Mouse (Mus musculus) myocyte (in vitro differentiated cells): Measurements from ENCODE around the gene Draxin. TPM values are rescaled to one million over a fixed set of nuclear protein-coding genes. Genes with fewer than 3 reads are reported as not detected.

Experiments
- H3K27me3 ChIP-seq: one replicate; pipeline ENCODE4 v1.6.1; 2011; ENCODE audit not compliant: control insufficient read depth, insufficient read depth, insufficient read length
- H3K36me3 ChIP-seq: one replicate; pipeline ENCODE4 v1.6.1; 2011; ENCODE audit not compliant: control insufficient read depth, insufficient read depth
- H3K4me2 ChIP-seq: one replicate; pipeline ENCODE4 v1.6.1; 2011; ENCODE audit warnings: low read depth, control low read depth
- H3K4me3 ChIP-seq: one replicate; pipeline ENCODE4 v1.5.1; 2011; ENCODE audit warnings: mild to moderate bottlenecking, control low read depth, moderate library complexity
- H3K79me2 ChIP-seq: one replicate; pipeline ENCODE4 v1.6.1; 2011; ENCODE audit not compliant: control insufficient read depth, insufficient read depth
- H3ac ChIP-seq: one replicate; pipeline ENCODE4 v1.6.1; 2011; ENCODE audit not compliant: control insufficient read depth, insufficient read length
- CEBPB ChIP-seq: IDR thresholded peaks from 2 replicates; pipeline ENCODE4 v1.6.1; 2011; ENCODE audit warnings: mild to moderate bottlenecking, moderate library complexity; ENCODE audit not compliant: poor library complexity, insufficient read depth, severe bottlenecking
- E2F4 ChIP-seq: IDR thresholded peaks from one replicate; pipeline ENCODE4 v1.6.1; 2011; ENCODE audit warnings: mild to moderate bottlenecking, control low read depth, moderate library complexity; ENCODE audit not compliant: insufficient read depth
- MAX ChIP-seq: IDR thresholded peaks from one replicate; pipeline ENCODE4 v1.6.1; 2011; ENCODE audit warnings: low read depth, mild to moderate bottlenecking, control low read depth
- MYOD1 ChIP-seq, 3 experiments: IDR thresholded peaks; one replicate each; pipeline ENCODE4 v1.6.1; 2011; ENCODE audit warnings: control low read depth in 2 of 3, low read depth in 2 of 3, mild to moderate bottlenecking in 2 of 3, moderate library complexity in 1 of 3; ENCODE audit not compliant: insufficient read length in 2 of 3, control insufficient read depth in 1 of 3
- MYOG ChIP-seq, 3 experiments: IDR thresholded peaks; one replicate each; pipeline ENCODE4 v1.6.1; 2011; ENCODE audit warnings: control low read depth in 2 of 3, low read depth in 2 of 3, mild to moderate bottlenecking in 2 of 3; ENCODE audit not compliant: insufficient read length in 2 of 3, control insufficient read depth in 1 of 3, insufficient read depth in 1 of 3
- POLR2A ChIP-seq: IDR thresholded peaks from one replicate; pipeline ENCODE4 v1.6.1; 2011; ENCODE audit warnings: low read depth, mild to moderate bottlenecking, control low read depth, moderate library complexity; ENCODE audit not compliant: insufficient read length
- POLR2AphosphoS2 ChIP-seq: IDR thresholded peaks from one replicate; pipeline ENCODE4 v1.6.1; 2011; ENCODE audit warnings: low read depth, control low read depth; ENCODE audit not compliant: insufficient read length
- REST ChIP-seq: IDR thresholded peaks from one replicate; pipeline ENCODE4 v1.6.1; 2011; ENCODE audit warnings: mild to moderate bottlenecking, control low read depth, moderate library complexity; ENCODE audit not compliant: insufficient read depth, insufficient read length
- SRF ChIP-seq: IDR thresholded peaks from one replicate; pipeline ENCODE4 v1.6.1; 2011; ENCODE audit warnings: low read depth; ENCODE audit not compliant: control insufficient read depth, insufficient read length
- TCF12 ChIP-seq: IDR thresholded peaks from one replicate; pipeline ENCODE4 v1.6.1; 2011; ENCODE audit warnings: mild to moderate bottlenecking, control low read depth; ENCODE audit not compliant: poor library complexity, insufficient read depth, severe bottlenecking
- TCF3 ChIP-seq: IDR thresholded peaks from one replicate; pipeline ENCODE4 v1.6.1; 2011; ENCODE audit warnings: low read depth, control low read depth; ENCODE audit not compliant: insufficient read length
- USF1 ChIP-seq: IDR thresholded peaks from one replicate; pipeline ENCODE4 v1.6.1; 2011; ENCODE audit warnings: low read depth, mild to moderate bottlenecking, control low read depth, moderate library complexity
- polyA plus RNA-seq: library from polyadenylated mRNA; unstranded; fragments of >200 nt; fragmentation: generic; extraction: Trizol; gene quantifications from one replicate; pipeline ENCODE4 v1.2.1, GENCODE M21; 2012; ENCODE audit warnings: missing spikeins

Gene Draxin
- polyA plus RNA-seq, 1 experiment, result 0.04 TPM

DNA sequence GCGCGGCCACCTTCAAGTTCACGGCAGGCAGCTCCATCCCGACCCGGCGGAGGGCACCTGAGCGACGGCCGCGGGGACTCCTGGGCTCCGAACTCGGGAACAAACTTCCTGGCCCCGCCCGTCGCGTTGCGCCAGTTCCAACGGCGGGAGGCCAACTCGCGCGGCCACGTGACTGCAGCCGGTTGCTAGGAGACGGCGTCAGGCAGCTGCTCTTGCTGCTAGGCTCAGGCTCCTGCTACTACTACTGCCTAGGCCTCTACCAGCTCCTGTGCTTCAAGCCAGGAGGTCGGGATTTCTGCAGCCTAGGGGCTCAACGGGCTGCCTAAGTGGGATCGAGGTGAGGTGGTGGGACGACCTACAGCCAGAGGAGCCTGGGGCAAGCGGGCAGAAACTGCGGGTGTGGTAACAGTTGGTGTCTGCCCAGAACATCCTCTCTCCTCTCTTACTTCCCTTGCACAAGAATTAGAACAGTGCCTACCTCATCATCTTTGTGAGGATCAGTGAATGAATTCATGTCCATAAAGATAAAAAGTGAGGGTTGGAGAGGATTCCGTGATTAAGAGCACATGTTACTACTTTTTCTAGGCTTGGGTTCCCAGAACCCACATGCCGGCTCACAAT, 42.5 kb downstream of the Draxin start, which contains the start of gene Agtrap:
Gene Agtrap (minus strand): TSS at position 125 of the 621 bp plus-strand sequence.
- Histone ChIP-seq H3K36me3 (no peaks in the 10 kb centered on the region), H3K4me2 (peak within 1 kb of the TSS; percentile 78), H3K27me3 (no peaks in the 10 kb centered on the region), H3ac (peak within 1 kb of the TSS; percentile 39), H3K4me3 (peak within 1 kb of the TSS; percentile 29), H3K79me2 (no peaks in the 10 kb centered on the region)
- TF ChIP-seq POLR2AphosphoS2 (peak; percentile 39), SRF (no peak), REST (no peak), TCF12 (no peak), MAX (no peak), MYOG (IDR thresholded peaks at IDR 0.05; ENCODE audit: control insufficient read depth in 1 of 3, insufficient read depth in 1 of 3, insufficient read length in 2 of 3, low read depth in 2 of 3) (peak; percentile 81 to 97 (median 97)), E2F4 (no peak), MYOD1 (IDR thresholded peaks at IDR 0.05; ENCODE audit: control insufficient read depth in 1 of 3, insufficient read length in 2 of 3, low read depth in 2 of 3) (peak; percentile 41 to 95 (median 93)), TCF3 (peak; percentile 16), CEBPB (0 out of 2 replicates have a peak, but pooled peaks have one; percentile 17), POLR2A (no peak), USF1 (peak; percentile 95)

DNA sequence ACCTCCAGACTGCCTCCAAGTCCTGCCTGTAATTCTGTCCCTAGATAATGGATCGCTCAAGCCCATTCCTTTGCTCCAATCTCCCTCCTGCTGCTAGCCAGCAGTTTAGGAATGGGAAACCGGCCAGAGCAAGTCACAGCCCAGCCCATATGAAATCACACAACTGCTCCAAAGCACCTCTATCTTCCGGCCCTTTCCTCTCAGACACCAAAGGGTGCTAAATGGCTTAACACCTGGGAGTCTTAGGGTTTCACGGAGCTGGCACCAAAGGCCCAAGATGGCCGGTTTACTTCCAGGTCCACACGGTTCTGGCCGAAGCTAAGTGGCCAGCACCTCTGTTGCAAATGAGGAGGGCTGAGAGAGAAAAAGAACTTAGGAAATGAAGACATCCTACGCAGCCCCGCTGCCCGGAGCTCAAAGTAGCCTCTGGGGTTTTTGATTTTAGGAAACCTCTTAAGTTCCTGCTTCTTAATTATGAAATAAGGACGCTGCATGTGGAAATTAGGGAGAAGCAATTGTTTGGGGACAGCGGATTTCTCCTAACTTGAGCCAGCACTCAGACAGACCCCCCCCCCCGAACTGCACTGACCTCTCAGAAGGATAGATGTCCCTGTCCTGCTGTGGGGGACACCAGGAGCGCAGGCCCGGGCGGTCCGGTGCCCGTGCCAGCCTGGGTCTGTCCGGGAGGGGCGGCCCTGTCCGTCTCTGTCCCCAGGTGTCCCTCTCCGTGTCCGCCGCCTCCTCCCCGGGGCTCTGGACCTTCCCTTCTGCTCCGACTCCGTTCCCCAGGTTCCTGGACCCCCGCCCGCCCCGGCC, 43.2 kb downstream of the Draxin start:
- Histone ChIP-seq H3K4me2 (peak overlapping the region; percentile 78), H3K27me3 (no peaks in the 10 kb centered on the region), H3K79me2 (no peaks in the 10 kb centered on the region), H3K36me3 (no peaks in the 10 kb centered on the region), H3K4me3 (peak overlapping the region; percentile 29), H3ac (peak overlapping the region; percentile 39)
- TF ChIP-seq REST (no peak), SRF (no peak)

GRCm38 (mm10) chr4:148085907-148086305, 44.6 kb downstream of the Draxin start:
- Histone ChIP-seq H3K79me2 (no peaks in the 10 kb centered on the region), H3ac (no peak overlapping the region), H3K36me3 (no peaks in the 10 kb centered on the region), H3K4me2 (no peak overlapping the region), H3K27me3 (no peaks in the 10 kb centered on the region), H3K4me3 (no peak overlapping the region)
- TF ChIP-seq CEBPB (no peak), POLR2A (no peak), TCF12 (no peak), MYOD1 (IDR thresholded peaks at IDR 0.05; ENCODE audit: control insufficient read depth in 1 of 3, insufficient read length in 2 of 3, low read depth in 2 of 3) (no peak), USF1 (no peak), SRF (no peak), MAX (no peak), POLR2AphosphoS2 (no peak), E2F4 (no peak), MYOG (IDR thresholded peaks at IDR 0.05; ENCODE audit: control insufficient read depth in 1 of 3, insufficient read depth in 1 of 3, insufficient read length in 2 of 3, low read depth in 2 of 3) (no peak), TCF3 (no peak), REST (no peak)

GRCm38 (mm10) chr4:148085131-148085906, 45.2 kb downstream of the Draxin start:
- Histone ChIP-seq H3K4me2 (no peak overlapping the region), H3K27me3 (no peaks in the 10 kb centered on the region), H3K4me3 (no peak overlapping the region)

More at GRCm38 (mm10) chr4:148085131-148085906, 45.2 kb downstream of the Draxin start:
- H3K36me3 ChIP-seq, result no peaks in the 10 kb centered on the region
- TF ChIP-seq TCF12 (no peak), MYOG (IDR thresholded peaks at IDR 0.05; ENCODE audit: control insufficient read depth in 1 of 3, insufficient read depth in 1 of 3, insufficient read length in 2 of 3, low read depth in 2 of 3) (no peak), MAX (no peak), E2F4 (no peak), MYOD1 (IDR thresholded peaks at IDR 0.05; ENCODE audit: control insufficient read depth in 1 of 3, insufficient read length in 2 of 3, low read depth in 2 of 3) (no peak)
- H3K79me2 ChIP-seq, result no peaks in the 10 kb centered on the region
- H3ac ChIP-seq, result no peak overlapping the region
